Mouse (Mus musculus): Measurements from ENCODE around the gene Pamr1.

Pamr1 gene

GRCm38 (mm10) chr2:102598911-102599721 is 49.3 kb downstream of the Pamr1 start:
- DNase-seq (ENCODE audit: low spot score in 2 of 2): peak; percentile 81 to 90

GRCm38 (mm10) chr2:102600516-102600915 is 50.7 kb downstream of the Pamr1 start:
- DNase-seq (ENCODE audit: low spot score in 2 of 2): no peak

- DNase-seq (ENCODE audit: low spot score in 2 of 2): no peak
These were observed 60.7 kb downstream of the Pamr1 start for GRCm38 (mm10) chr2:102610485-102610884.

GRCm38 (mm10) chr2:102616637-102617036 is 66.8 kb downstream of the Pamr1 start:
- DNase-seq (ENCODE audit: low spot score in 2 of 2): no peak

- DNase-seq (ENCODE audit: low spot score in 2 of 2): no peak
These were observed 71.1 kb downstream of the Pamr1 start for GRCm38 (mm10) chr2:102620744-102621429.

GRCm38 (mm10) chr2:102622176-102622575 is 72.4 kb downstream of the Pamr1 start:
- no peak for DNase-seq (ENCODE audit: low spot score in 2 of 2)

- DNase-seq (ENCODE audit: low spot score in 2 of 2): no peak
These were observed 73.1 kb downstream of the Pamr1 start for GRCm38 (mm10) chr2:102622943-102623342.

GRCm38 (mm10) chr2:102624538-102624937 is 74.7 kb downstream of the Pamr1 start:
- DNase-seq (ENCODE audit: low spot score in 2 of 2): no peak

GRCm38 (mm10) chr2:102632361-102632760 is 82.5 kb downstream of the Pamr1 start:
- DNase-seq (ENCODE audit: low spot score in 2 of 2): peak in 1 of 2 experiments; percentile 41

- peak in 1 of 2 experiments; percentile 28 for DNase-seq (ENCODE audit: low spot score in 2 of 2)
These were observed 84.2 kb downstream of the Pamr1 start for GRCm38 (mm10) chr2:102634010-102634409.

GRCm38 (mm10) chr2:102635523-102636060 is 85.8 kb downstream of the Pamr1 start:
- peak in 1 of 2 experiments; percentile 29 for DNase-seq (ENCODE audit: low spot score in 2 of 2)

GRCm38 (mm10) chr2:102636116-102636600 is 86.3 kb downstream of the Pamr1 start:
- no peak for DNase-seq (ENCODE audit: low spot score in 2 of 2)

- no peak for DNase-seq (ENCODE audit: low spot score in 2 of 2)
These were observed 88.3 kb downstream of the Pamr1 start for GRCm38 (mm10) chr2:102638140-102638539.

- DNase-seq (ENCODE audit: low spot score in 2 of 2): no peak
These were observed 88.9 kb downstream of the Pamr1 start for GRCm38 (mm10) chr2:102638690-102639089.

- DNase-seq (ENCODE audit: low spot score in 2 of 2): peak; percentile 74 to 77
These were observed 99.2 kb downstream of the Pamr1 start for GRCm38 (mm10) chr2:102648845-102649500.

- DNase-seq (ENCODE audit: low spot score in 2 of 2): no peak
These were observed 100.5 kb downstream of the Pamr1 start for GRCm38 (mm10) chr2:102650322-102650721.

- no peak for DNase-seq (ENCODE audit: low spot score in 2 of 2)
These were observed 106.3 kb downstream of the Pamr1 start for GRCm38 (mm10) chr2:102655966-102656725.

- DNase-seq (ENCODE audit: low spot score in 2 of 2): peak in 1 of 2 experiments; percentile 72
These were observed 107.9 kb downstream of the Pamr1 start for GRCm38 (mm10) chr2:102657726-102658125.

- peak in 1 of 2 experiments; percentile 77 for DNase-seq (ENCODE audit: low spot score in 2 of 2)
These were observed 108.4 kb downstream of the Pamr1 start, which contains the start of gene Slc1a2 for GRCm38 (mm10) chr2:102658163-102658660. TSS of gene Slc1a2 (plus strand) at chr2:102658659.

GRCm38 (mm10) chr2:102658661-102659520 is 109.1 kb downstream of the Pamr1 start:
- DNase-seq (ENCODE audit: low spot score in 2 of 2): peak; percentile 73 to 78

All from frontal cortex, postnatal 36 days (tissue).